Mouse (Mus musculus): ENCODE results near the gene Serpind1. TPM values are rescaled to one million over a fixed set of nuclear protein-coding genes. Genes with fewer than 3 reads are reported as not detected.

The Serpind1 gene
- polyA plus RNA-seq (2015; fragmentation: Nextera tagmentation; extraction: Ambion mirVana): 0.45 and 2.2 TPM in 2 replicates

DNA sequence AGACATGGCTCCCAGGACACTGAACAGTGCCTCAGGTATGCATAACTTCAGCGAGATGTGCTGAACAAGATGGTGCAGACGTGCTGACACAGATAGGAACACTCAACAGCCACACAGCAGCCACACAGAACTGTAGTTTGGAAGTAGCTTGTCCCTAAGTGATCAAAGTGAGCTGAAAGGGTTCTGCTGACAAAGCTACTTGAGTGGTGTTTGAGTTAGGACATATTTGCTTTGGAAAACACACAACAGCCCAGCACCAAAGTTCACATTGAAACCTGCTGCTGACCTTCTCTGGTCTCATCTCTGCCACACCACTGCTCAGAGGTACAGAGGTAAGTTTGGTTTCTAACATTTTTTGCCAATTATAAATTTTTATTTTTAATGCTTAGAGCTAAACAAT, at the start of gene Serpind1:
Gene Serpind1, plus strand, starts transcription at position 256 of the 400 bp plus-strand sequence.
- Histone ChIP-seq H3K4me2 (no peak within 1 kb of the TSS), H3K36me3 (0 out of 2 replicates have a peak, but pooled peaks cover 10% of the 10 kb centered on the region), H3K4me1 (no peaks in the 10 kb centered on the region), H3K27ac (no peak within 1 kb of the TSS), H3K9me3 (no peaks in the 10 kb centered on the region), H3K4me3 (no peak within 1 kb of the TSS), H3K27me3 (no peaks in the 10 kb centered on the region), H3K9ac (no peak within 1 kb of the TSS)
- 72% methylated on average over 2 of the region's 2 CpGs for WGBS
- ATAC-seq (ENCODE audit: insufficient number of reproducible peaks, insufficient read depth, low FRiP score, low TSS enrichment, low read depth): no peak

DNA sequence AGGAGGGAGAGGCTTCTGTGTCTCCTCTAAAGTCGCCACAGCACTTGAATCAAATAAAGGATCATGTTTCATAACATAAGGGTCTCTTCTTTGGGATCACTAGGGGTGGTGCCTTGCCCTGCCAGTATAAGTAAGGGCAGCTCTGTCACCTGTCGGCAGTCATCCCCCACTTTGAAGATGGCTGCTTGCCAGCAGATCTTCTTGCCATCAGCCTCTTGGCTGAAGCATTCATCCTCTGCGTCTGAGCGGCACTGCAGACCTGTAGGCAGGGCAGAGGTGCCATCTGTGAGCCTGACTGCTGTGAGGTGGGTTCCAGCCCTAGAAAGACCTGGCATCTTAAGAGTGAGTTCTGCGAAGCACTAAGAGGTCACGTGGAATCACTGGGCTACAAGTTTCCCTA, 48.0 kb upstream of the Serpind1 start:
- Histone ChIP-seq H3K27ac (no peak overlapping the region), H3K9me3 (no peaks in the 10 kb centered on the region), H3K4me1 (peaks cover 1% of the 10 kb centered on the region), H3K4me2 (no peak overlapping the region), H3K4me3 (no peak overlapping the region), H3K9ac (no peak overlapping the region), H3K36me3 (peaks cover 81% of the 10 kb centered on the region), H3K27me3 (peaks cover 18% of the 10 kb centered on the region)
- 81% methylated on average over 6 of the region's 6 CpGs for WGBS
- no peak for ATAC-seq (ENCODE audit: insufficient number of reproducible peaks, insufficient read depth, low FRiP score, low TSS enrichment, low read depth)

DNA sequence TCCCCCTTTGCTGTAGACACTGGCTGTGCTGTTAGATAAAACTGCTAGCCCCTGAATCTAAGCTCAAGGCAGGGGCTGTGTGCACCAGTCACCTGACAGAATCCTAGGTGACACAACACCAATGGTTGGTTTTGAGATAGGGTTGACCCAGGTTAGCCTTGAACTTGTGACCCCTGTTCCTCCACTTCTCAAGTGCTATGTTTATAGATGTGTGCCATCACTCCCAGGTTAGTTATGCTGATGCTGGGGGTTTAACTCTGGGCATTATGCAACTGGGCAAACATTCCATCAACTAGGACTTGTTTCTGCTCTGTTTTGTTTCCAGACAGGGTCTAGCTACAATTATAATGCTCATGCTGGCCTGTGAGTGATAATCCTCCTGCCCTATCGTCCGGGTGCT, 44.1 kb upstream of the Serpind1 start:
- no peaks in the 10 kb centered on the region for H3K9me3 ChIP-seq
- no peak overlapping the region for H3K27ac ChIP-seq
- H3K36me3 ChIP-seq: peaks cover 83% of the 10 kb centered on the region
- H3K4me2 ChIP-seq: no peak overlapping the region
- H3K4me3 ChIP-seq: no peak overlapping the region
- no peak overlapping the region for H3K9ac ChIP-seq
- no peaks in the 10 kb centered on the region for H3K4me1 ChIP-seq
- WGBS: 82% methylated on average over 2 of the region's 2 CpGs
- ATAC-seq (ENCODE audit: insufficient number of reproducible peaks, insufficient read depth, low FRiP score, low TSS enrichment, low read depth): no peak
- no peaks in the 10 kb centered on the region for H3K27me3 ChIP-seq

DNA sequence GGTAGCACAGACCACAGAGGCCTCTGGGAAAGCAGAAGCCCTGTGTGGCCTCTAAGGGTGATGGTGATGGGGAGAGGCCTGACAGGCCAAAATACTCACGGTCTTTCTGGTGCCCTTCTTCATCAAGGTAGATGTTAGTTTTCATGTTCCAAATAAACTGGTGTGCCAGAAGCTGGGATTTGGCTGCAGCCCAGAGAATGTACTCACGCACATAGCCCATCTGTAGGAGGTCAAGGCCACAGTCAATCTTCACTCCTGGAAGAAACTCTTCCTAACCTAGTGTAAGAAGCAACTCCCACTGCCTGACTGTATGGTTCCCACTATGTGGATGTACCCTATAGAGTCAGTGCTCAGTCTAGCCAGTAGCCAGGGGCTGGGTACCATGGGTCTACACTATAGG, 40.2 kb upstream of the Serpind1 start:
- no peaks in the 10 kb centered on the region for H3K9me3 ChIP-seq
- no peak overlapping the region for H3K9ac ChIP-seq
- H3K36me3 ChIP-seq: peaks cover 72% of the 10 kb centered on the region
- no peak overlapping the region for H3K4me3 ChIP-seq
- ATAC-seq (ENCODE audit: insufficient number of reproducible peaks, insufficient read depth, low FRiP score, low TSS enrichment, low read depth): no peak
- H3K4me1 ChIP-seq: no peaks in the 10 kb centered on the region
- 95% methylated on average over 2 of the region's 2 CpGs for WGBS
- no peak overlapping the region for H3K4me2 ChIP-seq
- H3K27me3 ChIP-seq: no peaks in the 10 kb centered on the region
- no peak overlapping the region for H3K27ac ChIP-seq

DNA sequence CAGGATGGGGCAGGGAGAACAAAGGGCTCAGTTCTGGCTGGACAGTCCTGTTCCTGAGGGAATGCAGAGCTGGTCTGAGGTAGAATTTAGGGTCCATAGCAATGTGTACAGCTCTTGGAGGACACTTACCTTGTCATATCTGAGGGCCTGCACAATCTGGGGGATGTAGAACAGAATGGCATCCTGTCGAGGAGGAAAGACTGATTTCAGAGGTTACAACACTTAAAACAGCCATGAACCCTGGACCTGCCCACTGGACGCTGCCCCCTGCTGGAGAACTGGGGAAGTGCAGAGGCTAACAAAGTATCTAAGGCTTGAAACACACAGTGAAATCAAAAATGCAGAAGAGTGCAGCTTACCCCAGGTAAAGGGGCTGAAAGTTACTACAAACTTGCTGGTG, 38.4 kb upstream of the Serpind1 start:
- Histone ChIP-seq H3K9me3 (no peaks in the 10 kb centered on the region), H3K4me1 (no peaks in the 10 kb centered on the region), H3K4me2 (no peak overlapping the region), H3K4me3 (no peak overlapping the region), H3K27ac (no peak overlapping the region), H3K9ac (no peak overlapping the region), H3K27me3 (no peaks in the 10 kb centered on the region), H3K36me3 (peaks cover 72% of the 10 kb centered on the region)
- WGBS: 0% methylated on average over 2 of the region's 2 CpGs
- ATAC-seq (ENCODE audit: insufficient number of reproducible peaks, insufficient read depth, low FRiP score, low TSS enrichment, low read depth): no peak

DNA sequence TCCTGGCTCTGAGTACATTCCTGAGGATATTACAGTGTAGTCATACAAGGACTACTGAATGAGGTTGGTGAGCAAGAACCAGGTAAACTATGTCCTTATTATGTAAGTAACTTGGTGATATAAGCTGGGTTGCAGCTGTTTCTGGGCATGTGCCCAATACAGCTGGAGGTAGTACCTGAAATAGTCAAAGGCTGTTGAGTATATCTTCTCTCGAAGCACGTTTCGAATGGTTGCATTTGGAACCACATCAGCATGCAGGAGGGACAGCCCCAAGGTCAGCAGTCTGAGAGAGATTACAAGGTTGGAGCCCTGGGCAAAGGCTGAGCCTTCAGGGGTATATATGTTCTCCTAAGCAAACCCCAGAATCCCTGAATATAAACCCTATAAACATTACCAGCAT, 30.4 kb upstream of the Serpind1 start:
- Histone ChIP-seq H3K4me3 (no peak overlapping the region), H3K4me2 (no peak overlapping the region), H3K4me1 (no peaks in the 10 kb centered on the region), H3K9ac (no peak overlapping the region), H3K9me3 (no peaks in the 10 kb centered on the region), H3K27me3 (no peaks in the 10 kb centered on the region), H3K36me3 (peaks cover 85% of the 10 kb centered on the region), H3K27ac (no peak overlapping the region)
- no peak for ATAC-seq (ENCODE audit: insufficient number of reproducible peaks, insufficient read depth, low FRiP score, low TSS enrichment, low read depth)
- WGBS: 90% methylated on average over 3 of the region's 3 CpGs

DNA sequence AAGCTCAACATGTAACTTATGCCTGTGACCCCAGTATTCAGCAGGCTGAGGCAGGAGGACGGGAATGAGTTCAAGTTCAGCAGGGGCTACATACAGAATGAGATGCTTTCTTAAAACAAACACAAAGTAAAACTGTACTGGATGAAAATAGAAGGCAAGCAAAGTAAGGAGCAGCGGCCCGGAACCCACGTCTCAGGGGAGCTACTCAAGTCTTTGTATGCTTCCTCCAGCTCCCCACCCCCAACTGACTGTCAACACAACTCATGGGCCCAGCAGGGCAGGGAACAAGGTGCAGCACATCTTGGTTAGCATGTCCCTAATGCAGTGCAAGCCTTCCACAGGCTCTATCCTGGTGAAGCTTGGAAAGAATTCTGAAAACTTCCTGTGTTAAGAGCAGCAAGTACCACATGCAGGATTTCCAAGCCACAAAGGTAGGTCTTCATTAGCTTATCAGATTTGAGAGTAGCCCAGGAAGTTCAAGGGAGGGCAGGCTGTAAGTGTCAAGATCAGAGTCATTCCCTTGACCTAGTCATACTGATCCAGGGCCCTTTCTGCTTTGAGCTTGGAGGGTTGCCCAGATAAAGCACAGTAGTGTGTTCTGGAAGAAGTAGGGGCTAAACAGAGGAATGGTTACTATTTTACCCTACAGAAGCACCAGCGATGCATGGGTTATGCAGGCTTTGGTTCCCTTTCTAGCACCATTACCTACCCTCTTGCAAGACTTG, 27.5 kb upstream of the Serpind1 start:
- Histone ChIP-seq H3K4me3 (no peak overlapping the region), H3K27me3 (no peaks in the 10 kb centered on the region), H3K9me3 (no peaks in the 10 kb centered on the region), H3K4me1 (no peaks in the 10 kb centered on the region), H3K27ac (no peak overlapping the region), H3K36me3 (peaks cover 80% of the 10 kb centered on the region), H3K9ac (no peak overlapping the region), H3K4me2 (no peak overlapping the region)
- WGBS: 86% methylated on average over 5 of the region's 5 CpGs
- ATAC-seq (ENCODE audit: insufficient number of reproducible peaks, insufficient read depth, low FRiP score, low TSS enrichment, low read depth): no peak

DNA sequence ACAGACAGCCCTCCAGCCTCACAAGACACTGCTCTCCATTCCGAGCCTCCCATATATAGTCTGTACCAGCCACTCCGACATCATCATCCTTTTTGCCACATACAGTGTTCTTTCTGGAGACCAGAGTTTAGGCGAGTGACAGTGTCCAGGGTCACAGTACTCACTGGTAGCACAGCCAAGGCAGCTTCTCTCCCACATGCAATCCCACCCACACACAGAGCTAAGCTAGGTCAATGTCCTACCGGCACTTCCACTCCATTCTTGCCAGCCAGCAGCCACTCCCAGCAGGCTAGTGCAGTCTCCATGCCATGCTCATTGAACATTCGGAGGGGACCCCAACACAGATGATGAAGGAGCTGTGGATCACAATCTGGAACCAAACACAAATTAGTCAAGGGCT, 23.7 kb upstream of the Serpind1 start:
- Histone ChIP-seq H3K36me3 (peaks cover 87% of the 10 kb centered on the region), H3K9ac (no peak overlapping the region), H3K9me3 (no peaks in the 10 kb centered on the region), H3K27me3 (no peaks in the 10 kb centered on the region), H3K4me3 (no peak overlapping the region), H3K27ac (no peak overlapping the region), H3K4me1 (no peaks in the 10 kb centered on the region), H3K4me2 (no peak overlapping the region)
- no peak for ATAC-seq (ENCODE audit: insufficient number of reproducible peaks, insufficient read depth, low FRiP score, low TSS enrichment, low read depth)
- WGBS: 85% methylated on average over 5 of the region's 5 CpGs

DNA sequence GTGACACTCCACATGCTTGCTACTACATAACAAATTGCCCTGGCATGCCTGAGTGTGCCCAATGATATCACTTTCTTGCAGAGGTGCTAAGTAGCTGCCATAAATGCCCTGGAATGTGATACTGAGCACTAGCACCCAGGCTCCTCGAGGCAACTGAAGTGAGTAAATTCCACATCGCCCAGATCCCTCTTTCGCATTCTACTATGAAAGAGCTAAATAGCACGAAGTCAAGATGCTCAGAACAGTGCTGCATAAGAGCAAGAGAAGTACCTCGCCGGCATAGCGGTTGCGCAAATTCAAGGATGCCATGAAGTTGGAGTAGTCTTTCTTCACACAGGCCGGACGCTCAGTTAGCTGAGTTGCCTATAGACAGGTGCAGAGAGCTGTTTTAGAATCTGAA, 22.1 kb upstream of the Serpind1 start:
- WGBS: 93% methylated on average over 10 of the region's 10 CpGs
- peaks cover 88% of the 10 kb centered on the region for H3K36me3 ChIP-seq

DNA sequence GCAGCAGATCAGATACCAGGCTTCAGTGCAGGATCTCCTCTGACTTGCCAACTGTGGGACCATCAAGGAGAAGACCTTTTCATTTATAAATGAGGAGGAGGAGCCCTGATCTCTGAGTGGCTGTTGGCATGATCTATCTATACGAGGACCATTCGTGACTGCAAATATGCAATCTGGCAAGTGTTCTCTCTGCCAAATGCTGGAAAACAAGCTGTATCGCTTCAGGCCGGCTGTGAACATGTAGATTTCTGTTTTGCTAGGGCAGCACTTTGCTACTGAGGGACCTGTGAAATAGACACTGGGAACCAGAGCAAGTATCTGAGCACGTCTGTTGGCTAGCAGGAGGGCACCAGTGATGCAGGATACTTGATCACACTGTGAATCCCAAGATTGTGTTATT, 18.6 kb upstream of the Serpind1 start:
- ATAC-seq (ENCODE audit: insufficient number of reproducible peaks, insufficient read depth, low FRiP score, low TSS enrichment, low read depth): no peak
- H3K36me3 ChIP-seq: peaks cover 90% of the 10 kb centered on the region
- 91% methylated on average over 5 of the region's 5 CpGs for WGBS

More for the DNA sequence above, 22.1 kb upstream of the Serpind1 start:
- Histone ChIP-seq H3K9ac (no peak overlapping the region), H3K4me1 (no peaks in the 10 kb centered on the region), H3K27ac (no peak overlapping the region), H3K27me3 (no peaks in the 10 kb centered on the region), H3K4me2 (no peak overlapping the region), H3K9me3 (no peaks in the 10 kb centered on the region), H3K4me3 (no peak overlapping the region)
- no peak for ATAC-seq (ENCODE audit: insufficient number of reproducible peaks, insufficient read depth, low FRiP score, low TSS enrichment, low read depth)

DNA sequence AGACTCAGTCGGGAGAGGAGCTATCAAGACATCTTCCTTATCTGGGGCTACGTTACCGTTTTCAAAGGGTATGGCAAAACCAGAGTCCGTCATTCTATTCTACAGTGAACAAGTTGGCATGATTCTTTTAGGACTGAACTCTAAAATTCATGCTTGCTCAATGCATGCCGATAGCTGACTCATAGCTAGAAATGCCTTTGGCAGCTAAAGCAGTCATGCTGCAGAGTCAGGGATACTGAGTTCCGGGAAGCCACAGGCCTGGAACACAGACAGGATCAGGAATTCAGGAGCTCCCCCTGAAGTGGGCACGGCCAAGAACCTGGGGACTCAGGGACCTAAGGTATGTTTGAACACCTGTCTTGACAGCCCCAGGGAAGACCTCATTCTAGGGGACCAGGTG, 14.6 kb upstream of the Serpind1 start:
- 90% methylated on average over 7 of the region's 7 CpGs for WGBS
- no peak for ATAC-seq (ENCODE audit: insufficient number of reproducible peaks, insufficient read depth, low FRiP score, low TSS enrichment, low read depth)
- Histone ChIP-seq H3K9me3 (no peaks in the 10 kb centered on the region), H3K36me3 (peaks cover 67% of the 10 kb centered on the region), H3K4me1 (no peaks in the 10 kb centered on the region), H3K27ac (no peak overlapping the region), H3K9ac (no peak overlapping the region), H3K4me3 (no peak overlapping the region), H3K27me3 (no peaks in the 10 kb centered on the region), H3K4me2 (no peak overlapping the region)

More for the DNA sequence above, 18.6 kb upstream of the Serpind1 start:
- no peaks in the 10 kb centered on the region for H3K27me3 ChIP-seq
- H3K4me2 ChIP-seq: no peak overlapping the region
- no peak overlapping the region for H3K27ac ChIP-seq
- H3K4me1 ChIP-seq: no peaks in the 10 kb centered on the region
- no peak overlapping the region for H3K4me3 ChIP-seq
- H3K9ac ChIP-seq: no peak overlapping the region
- no peaks in the 10 kb centered on the region for H3K9me3 ChIP-seq

DNA sequence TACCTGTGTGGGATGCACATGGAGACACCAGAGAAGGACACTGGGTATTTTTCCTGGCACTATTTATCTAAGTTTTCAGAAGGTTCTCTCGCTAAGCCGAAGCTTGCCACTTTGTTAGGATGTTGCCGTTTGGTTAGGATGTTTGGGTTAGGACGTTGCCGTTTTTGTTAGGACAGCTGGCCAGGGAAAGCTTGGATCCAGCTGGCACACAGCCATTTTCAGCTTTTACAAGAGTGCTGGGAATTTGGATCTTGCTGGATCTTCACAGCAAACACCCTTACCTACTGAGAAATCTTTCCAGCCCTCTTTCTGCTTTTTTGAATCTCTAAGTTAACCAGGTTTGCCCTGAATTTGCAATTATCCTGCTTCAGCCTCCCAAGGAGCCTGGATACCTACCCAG, 9.7 kb upstream of the Serpind1 start:
- H3K4me1 ChIP-seq: no peaks in the 10 kb centered on the region
- H3K36me3 ChIP-seq: peaks cover 59% of the 10 kb centered on the region
- WGBS: 87% methylated on average over 5 of the region's 5 CpGs
- H3K4me3 ChIP-seq: no peak overlapping the region
- H3K27me3 ChIP-seq: no peaks in the 10 kb centered on the region
- no peaks in the 10 kb centered on the region for H3K9me3 ChIP-seq
- no peak for ATAC-seq (ENCODE audit: insufficient number of reproducible peaks, insufficient read depth, low FRiP score, low TSS enrichment, low read depth)
- no peak overlapping the region for H3K9ac ChIP-seq
- no peak overlapping the region for H3K27ac ChIP-seq
- H3K4me2 ChIP-seq: no peak overlapping the region
